Mouse (Mus musculus): ENCODE measurements around the gene Lrig2. TPM values are rescaled to one million over a fixed set of nuclear protein-coding genes. Genes with fewer than 3 reads are reported as not detected.

Gene Lrig2
- polyA plus RNA-seq, 1 experiment, result 4.8 TPM

- TF ChIP-seq TCF12 (IDR thresholded peaks at IDR 0.05; ENCODE audit: insufficient read depth, poor library complexity, severe bottlenecking), result no peak
- no peak for TF ChIP-seq TCF3 (IDR thresholded peaks at IDR 0.05; ENCODE audit: insufficient read length, low read depth)
- no peak for TF ChIP-seq REST (IDR thresholded peaks at IDR 0.05; ENCODE audit: insufficient read depth, insufficient read length)
- TF ChIP-seq USF1 (IDR thresholded peaks at IDR 0.05; ENCODE audit: low read depth), result no peak
- TF ChIP-seq E2F4 (IDR thresholded peaks at IDR 0.05; ENCODE audit: insufficient read depth), result no peak
- no peak for TF ChIP-seq MYOG (IDR thresholded peaks at IDR 0.05; ENCODE audit: control insufficient read depth in 1 of 3, insufficient read depth in 1 of 3, insufficient read length in 2 of 3, low read depth in 2 of 3)
- no peak for TF ChIP-seq POLR2AphosphoS2 (IDR thresholded peaks at IDR 0.05; ENCODE audit: insufficient read length, low read depth)
- TF ChIP-seq SRF (IDR thresholded peaks at IDR 0.05; ENCODE audit: control insufficient read depth, insufficient read length, low read depth), result no peak
- TF ChIP-seq MAX (IDR thresholded peaks at IDR 0.05; ENCODE audit: low read depth), result no peak
- no peak for TF ChIP-seq CEBPB (IDR thresholded peaks at IDR 0.05; ENCODE audit: insufficient read depth, poor library complexity, severe bottlenecking)
- TF ChIP-seq MYOD1 (IDR thresholded peaks at IDR 0.05; ENCODE audit: control insufficient read depth in 1 of 3, insufficient read length in 2 of 3, low read depth in 2 of 3), result no peak
- TF ChIP-seq POLR2A (IDR thresholded peaks at IDR 0.05; ENCODE audit: insufficient read length, low read depth), result no peak
- Histone ChIP-seq H3K4me3 (no peak overlapping the region), H3ac (ENCODE audit: control insufficient read depth, insufficient read length) (no peak overlapping the region), H3K79me2 (ENCODE audit: control insufficient read depth, insufficient read depth) (no peaks in the 10 kb centered on the region), H3K36me3 (ENCODE audit: control insufficient read depth, insufficient read depth) (no peaks in the 10 kb centered on the region), H3K27me3 (ENCODE audit: control insufficient read depth, insufficient read depth, insufficient read length) (no peaks in the 10 kb centered on the region), H3K4me2 (ENCODE audit: low read depth) (no peak overlapping the region)
Measured at GRCm38 (mm10) chr3:104372374-104372773, 139.3 kb downstream of the Lrig2 start.

- TF ChIP-seq SRF (IDR thresholded peaks at IDR 0.05; ENCODE audit: control insufficient read depth, insufficient read length, low read depth) (no peak), MAX (IDR thresholded peaks at IDR 0.05; ENCODE audit: low read depth) (no peak), TCF3 (IDR thresholded peaks at IDR 0.05; ENCODE audit: insufficient read length, low read depth) (no peak), POLR2AphosphoS2 (IDR thresholded peaks at IDR 0.05; ENCODE audit: insufficient read length, low read depth) (no peak), E2F4 (IDR thresholded peaks at IDR 0.05; ENCODE audit: insufficient read depth) (no peak), REST (IDR thresholded peaks at IDR 0.05; ENCODE audit: insufficient read depth, insufficient read length) (no peak), CEBPB (IDR thresholded peaks at IDR 0.05; ENCODE audit: insufficient read depth, poor library complexity, severe bottlenecking) (no peak), MYOG (IDR thresholded peaks at IDR 0.05; ENCODE audit: control insufficient read depth in 1 of 3, insufficient read depth in 1 of 3, insufficient read length in 2 of 3, low read depth in 2 of 3) (no peak), TCF12 (IDR thresholded peaks at IDR 0.05; ENCODE audit: insufficient read depth, poor library complexity, severe bottlenecking) (no peak)
- Histone ChIP-seq H3ac (ENCODE audit: control insufficient read depth, insufficient read length) (no peak overlapping the region), H3K4me3 (no peak overlapping the region), H3K79me2 (ENCODE audit: control insufficient read depth, insufficient read depth) (no peaks in the 10 kb centered on the region), H3K36me3 (ENCODE audit: control insufficient read depth, insufficient read depth) (no peaks in the 10 kb centered on the region), H3K4me2 (ENCODE audit: low read depth) (no peak overlapping the region), H3K27me3 (ENCODE audit: control insufficient read depth, insufficient read depth, insufficient read length) (no peaks in the 10 kb centered on the region)
Measured at GRCm38 (mm10) chr3:104367912-104368311, 143.8 kb downstream of the Lrig2 start.

- Histone ChIP-seq H3K4me3 (no peak overlapping the region), H3K36me3 (ENCODE audit: control insufficient read depth, insufficient read depth) (no peaks in the 10 kb centered on the region), H3K4me2 (ENCODE audit: low read depth) (no peak overlapping the region), H3ac (ENCODE audit: control insufficient read depth, insufficient read length) (no peak overlapping the region), H3K79me2 (ENCODE audit: control insufficient read depth, insufficient read depth) (no peaks in the 10 kb centered on the region), H3K27me3 (ENCODE audit: control insufficient read depth, insufficient read depth, insufficient read length) (no peaks in the 10 kb centered on the region)
- no peak for TF ChIP-seq MYOG (IDR thresholded peaks at IDR 0.05; ENCODE audit: control insufficient read depth in 1 of 3, insufficient read depth in 1 of 3, insufficient read length in 2 of 3, low read depth in 2 of 3)
- TF ChIP-seq POLR2A (IDR thresholded peaks at IDR 0.05; ENCODE audit: insufficient read length, low read depth), result no peak
Measured at GRCm38 (mm10) chr3:104361814-104362213, 149.9 kb downstream of the Lrig2 start.

- no peaks in the 10 kb centered on the region for H3K79me2 ChIP-seq (ENCODE audit: control insufficient read depth, insufficient read depth)
- H3K36me3 ChIP-seq (ENCODE audit: control insufficient read depth, insufficient read depth), result no peaks in the 10 kb centered on the region
- no peaks in the 10 kb centered on the region for H3K27me3 ChIP-seq (ENCODE audit: control insufficient read depth, insufficient read depth, insufficient read length)
- TF ChIP-seq MYOD1 (IDR thresholded peaks at IDR 0.05; ENCODE audit: control insufficient read depth in 1 of 3, insufficient read length in 2 of 3, low read depth in 2 of 3), result peak in 2 of 3 experiments; percentile 32 to 73
- TF ChIP-seq TCF3 (IDR thresholded peaks at IDR 0.05; ENCODE audit: insufficient read length, low read depth), result peak; percentile 57
- peak in 1 of 3 experiments; percentile 80 for TF ChIP-seq MYOG (IDR thresholded peaks at IDR 0.05; ENCODE audit: control insufficient read depth in 1 of 3, insufficient read depth in 1 of 3, insufficient read length in 2 of 3, low read depth in 2 of 3)
- no peak for TF ChIP-seq USF1 (IDR thresholded peaks at IDR 0.05; ENCODE audit: low read depth)
- no peak for TF ChIP-seq POLR2AphosphoS2 (IDR thresholded peaks at IDR 0.05; ENCODE audit: insufficient read length, low read depth)
- peak; percentile 60 for TF ChIP-seq TCF12 (IDR thresholded peaks at IDR 0.05; ENCODE audit: insufficient read depth, poor library complexity, severe bottlenecking)
- H3ac ChIP-seq (ENCODE audit: control insufficient read depth, insufficient read length), result no peak overlapping the region
- no peak overlapping the region for H3K4me3 ChIP-seq
- peak overlapping the region; percentile 91 for H3K4me2 ChIP-seq (ENCODE audit: low read depth)
Measured at GRCm38 (mm10) chr3:104360325-104360724, 151.4 kb downstream of the Lrig2 start.

GRCm38 (mm10) chr3:104359225-104360135, 152.2 kb downstream of the Lrig2 start:
- Histone ChIP-seq H3K4me2 (ENCODE audit: low read depth) (peak overlapping the region; percentile 91), H3K79me2 (ENCODE audit: control insufficient read depth, insufficient read depth) (no peaks in the 10 kb centered on the region), H3ac (ENCODE audit: control insufficient read depth, insufficient read length) (no peak overlapping the region)

More at GRCm38 (mm10) chr3:104359225-104360135, 152.2 kb downstream of the Lrig2 start:
- Histone ChIP-seq H3K36me3 (ENCODE audit: control insufficient read depth, insufficient read depth) (no peaks in the 10 kb centered on the region), H3K4me3 (no peak overlapping the region), H3K27me3 (ENCODE audit: control insufficient read depth, insufficient read depth, insufficient read length) (no peaks in the 10 kb centered on the region)
- peak in 1 of 3 experiments; percentile 56 for TF ChIP-seq MYOG (IDR thresholded peaks at IDR 0.05; ENCODE audit: control insufficient read depth in 1 of 3, insufficient read depth in 1 of 3, insufficient read length in 2 of 3, low read depth in 2 of 3)
- TF ChIP-seq MYOD1 (IDR thresholded peaks at IDR 0.05; ENCODE audit: control insufficient read depth in 1 of 3, insufficient read length in 2 of 3, low read depth in 2 of 3), result peak in 1 of 3 experiments; percentile 53
- no peak for TF ChIP-seq CEBPB (IDR thresholded peaks at IDR 0.05; ENCODE audit: insufficient read depth, poor library complexity, severe bottlenecking)
- no peak for TF ChIP-seq USF1 (IDR thresholded peaks at IDR 0.05; ENCODE audit: low read depth)

Data from myocyte (in vitro differentiated cells).